Mouse (Mus musculus): ENCODE measurements around the gene Krt24.
"Not testable (repeated sequence)": the region's sequence is repeated elsewhere in the genome, so short reads cannot be mapped to it uniquely, and the experiment has no call there.

The Krt24 gene

DNA sequence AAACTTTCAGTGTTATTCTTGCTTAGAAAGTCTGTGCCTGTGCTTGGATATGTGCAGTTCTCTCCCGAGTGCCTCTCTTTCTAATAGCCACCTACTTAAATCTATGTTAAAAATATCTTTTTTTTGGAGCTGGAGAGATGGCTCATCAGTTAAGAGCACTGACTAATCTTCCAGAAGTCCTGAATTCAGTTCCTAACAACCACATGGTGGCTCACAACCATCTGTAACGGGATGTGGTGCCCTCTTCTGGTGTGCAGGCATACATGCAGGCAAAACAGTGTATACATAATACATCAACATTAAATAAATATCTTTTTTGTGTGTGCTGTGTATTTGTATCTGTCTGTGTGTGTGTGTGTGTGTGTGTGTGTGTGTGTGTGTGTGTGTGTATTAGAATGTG lies 31.2 kb downstream of the Krt24 start:
- DNase-seq (ENCODE audit: low spot score in 2 of 2), result no peak

- no peak for DNase-seq (ENCODE audit: low spot score in 2 of 2)
Measured at GRCm38 (mm10) chr11:99252671-99253070, 32.4 kb downstream of the Krt24 start.

- no peak for DNase-seq (ENCODE audit: low spot score in 2 of 2)
Measured at GRCm38 (mm10) chr11:99250666-99251065, 34.4 kb downstream of the Krt24 start.

DNA sequence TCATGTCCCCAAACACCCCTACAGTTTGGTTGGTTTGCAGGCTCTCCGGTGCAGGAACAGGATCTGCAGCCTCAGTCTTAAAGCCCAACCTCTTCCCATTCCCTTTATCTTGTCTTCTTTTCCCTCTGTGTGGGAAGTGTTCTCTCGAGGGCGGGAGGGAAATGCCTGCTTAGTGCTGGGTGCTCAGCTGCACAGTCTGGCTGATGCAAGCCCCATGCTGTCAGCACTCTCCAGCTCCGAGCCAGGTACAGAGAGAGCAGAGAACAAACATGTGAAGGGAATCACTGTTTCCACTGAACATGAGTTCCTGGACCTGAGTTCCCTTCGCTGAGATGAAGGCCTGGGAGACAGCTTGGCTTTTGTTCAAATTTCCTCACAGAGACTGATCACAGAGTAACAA lies 34.8 kb downstream of the Krt24 start:
- peak; percentile 58 to 65 for DNase-seq (ENCODE audit: low spot score in 2 of 2)

GRCm38 (mm10) chr11:99249115-99249514 lies 35.9 kb downstream of the Krt24 start:
- DNase-seq (ENCODE audit: low spot score in 2 of 2), result no peak

- DNase-seq (ENCODE audit: low spot score in 2 of 2), result no peak
Measured at GRCm38 (mm10) chr11:99247916-99248315, 37.1 kb downstream of the Krt24 start.

GRCm38 (mm10) chr11:99244519-99244918 lies 40.5 kb downstream of the Krt24 start:
- not testable (repeated sequence) for DNase-seq (ENCODE audit: low spot score in 2 of 2)

DNA sequence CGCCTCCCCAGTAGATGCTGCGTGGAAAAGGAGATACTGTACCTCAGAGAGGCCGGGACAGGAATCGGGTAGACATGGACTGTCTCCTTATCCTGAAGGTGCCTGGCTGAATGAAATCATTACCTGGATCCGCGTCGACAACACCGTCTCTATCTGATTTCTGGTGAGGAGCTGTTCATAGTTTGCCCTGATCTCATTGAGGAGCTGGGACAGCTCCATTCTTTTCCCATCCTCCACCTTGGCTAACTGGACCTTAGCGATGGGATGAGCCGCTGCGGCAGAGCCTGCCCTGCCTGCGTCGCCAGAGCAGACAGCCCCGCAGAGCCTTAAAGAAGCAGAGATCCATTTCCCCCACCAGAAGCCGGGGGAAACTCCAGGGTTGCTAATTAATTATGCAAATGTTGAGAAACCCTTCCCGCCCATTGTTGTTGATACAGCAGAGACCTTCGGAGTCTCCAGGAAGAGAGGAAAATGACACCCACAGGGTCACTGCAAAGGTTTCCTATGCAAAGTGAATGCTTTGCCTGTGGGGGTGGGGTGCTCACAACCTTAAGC lies 41.2 kb downstream of the Krt24 start, which contains the start of gene Krt222:
Gene Krt222 (minus strand): TSS at position 266 of the 555 bp plus-strand sequence.
- peak; percentile 67 to 68 for DNase-seq (ENCODE audit: low spot score in 2 of 2)

DNA sequence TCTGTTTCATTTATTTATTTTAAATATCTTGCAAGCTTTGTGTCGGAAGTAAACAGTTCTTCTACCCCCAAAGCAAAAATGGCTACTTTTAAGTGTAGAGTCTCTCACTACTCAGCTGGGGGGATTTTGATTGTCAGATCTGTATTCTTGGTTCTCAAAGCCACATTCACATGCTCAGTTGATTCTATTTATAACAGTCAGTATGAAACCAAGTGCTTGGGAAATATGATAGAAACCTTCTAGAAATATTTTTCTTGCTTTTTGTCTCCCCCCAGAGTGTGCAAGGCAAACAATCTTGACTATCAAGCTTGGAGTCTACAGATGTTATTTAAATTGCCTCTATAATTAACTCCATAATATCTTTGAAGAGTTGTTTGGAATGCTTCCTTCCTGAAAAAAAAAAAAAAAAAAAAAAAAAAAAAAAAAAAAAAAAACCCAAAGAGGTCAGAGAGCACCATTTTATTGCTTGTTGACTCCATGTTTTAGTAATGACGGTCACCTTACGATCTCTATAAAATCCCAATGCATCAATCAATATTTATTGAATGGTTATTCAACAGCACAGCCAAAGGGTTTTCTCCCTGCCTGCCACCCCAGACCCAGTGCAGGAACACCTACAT lies 41.8 kb downstream of the Krt24 start:
- no peak for DNase-seq (ENCODE audit: low spot score in 2 of 2)

DNA sequence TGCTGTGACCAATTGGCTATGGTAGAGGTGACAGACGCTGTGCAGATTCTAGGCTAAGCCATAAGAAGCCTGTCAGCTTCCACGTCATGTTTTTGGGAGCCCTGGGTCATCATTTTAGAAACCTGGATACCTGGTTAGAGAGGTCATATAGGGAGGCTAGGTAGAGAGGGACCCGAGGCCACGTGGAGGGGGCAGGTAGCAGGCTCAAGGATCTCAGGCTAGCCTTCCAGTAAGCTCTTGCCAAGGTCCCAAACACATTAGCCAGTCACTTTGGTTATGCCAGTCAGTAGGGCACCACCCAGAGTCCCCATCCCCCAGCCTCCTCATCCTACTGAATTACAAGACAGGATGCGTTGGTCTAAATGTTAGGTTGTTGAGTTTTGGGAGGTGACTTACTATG lies 43.0 kb downstream of the Krt24 start:
- DNase-seq (ENCODE audit: low spot score in 2 of 2), result no peak

- no peak for DNase-seq (ENCODE audit: low spot score in 2 of 2)
Measured at GRCm38 (mm10) chr11:99238468-99238867, 46.6 kb downstream of the Krt24 start.

DNA sequence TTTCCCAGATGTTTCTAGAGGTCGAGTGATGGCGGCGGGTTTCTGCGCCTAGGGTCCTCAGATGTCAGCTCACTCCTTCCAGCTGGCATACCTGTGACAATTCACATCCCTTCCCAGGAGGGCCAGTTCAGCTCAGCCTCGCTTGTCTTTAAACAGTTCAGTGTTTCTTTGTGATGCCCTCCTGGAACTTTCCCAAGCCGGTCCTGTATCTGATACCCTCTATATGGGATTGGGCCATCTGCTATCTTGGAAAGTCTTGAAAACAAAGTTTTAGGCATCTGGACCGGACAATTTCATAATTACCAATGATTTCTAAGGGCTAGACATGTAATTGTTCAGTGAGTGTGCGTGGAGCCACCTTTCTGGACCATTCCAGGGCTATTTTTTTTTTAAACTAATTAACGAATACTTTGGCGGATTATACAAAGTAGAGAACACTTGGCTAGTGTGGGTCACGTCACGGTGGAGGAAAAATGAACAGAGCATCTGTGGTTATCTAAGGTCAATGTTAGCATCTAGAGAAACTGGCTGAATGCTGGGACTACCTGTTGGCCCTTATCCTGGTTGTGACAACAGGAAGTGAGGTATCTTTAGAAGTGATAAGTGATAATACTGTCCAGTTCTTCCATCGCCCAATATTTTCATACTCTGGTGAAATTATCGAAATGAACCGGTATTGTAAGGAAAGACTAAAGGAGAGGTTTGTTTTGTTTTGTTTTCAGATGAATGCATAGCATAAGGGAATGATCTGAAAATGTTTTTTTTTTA lies 53.8 kb downstream of the Krt24 start:
- DNase-seq (ENCODE audit: low spot score in 2 of 2), result no peak

DNA sequence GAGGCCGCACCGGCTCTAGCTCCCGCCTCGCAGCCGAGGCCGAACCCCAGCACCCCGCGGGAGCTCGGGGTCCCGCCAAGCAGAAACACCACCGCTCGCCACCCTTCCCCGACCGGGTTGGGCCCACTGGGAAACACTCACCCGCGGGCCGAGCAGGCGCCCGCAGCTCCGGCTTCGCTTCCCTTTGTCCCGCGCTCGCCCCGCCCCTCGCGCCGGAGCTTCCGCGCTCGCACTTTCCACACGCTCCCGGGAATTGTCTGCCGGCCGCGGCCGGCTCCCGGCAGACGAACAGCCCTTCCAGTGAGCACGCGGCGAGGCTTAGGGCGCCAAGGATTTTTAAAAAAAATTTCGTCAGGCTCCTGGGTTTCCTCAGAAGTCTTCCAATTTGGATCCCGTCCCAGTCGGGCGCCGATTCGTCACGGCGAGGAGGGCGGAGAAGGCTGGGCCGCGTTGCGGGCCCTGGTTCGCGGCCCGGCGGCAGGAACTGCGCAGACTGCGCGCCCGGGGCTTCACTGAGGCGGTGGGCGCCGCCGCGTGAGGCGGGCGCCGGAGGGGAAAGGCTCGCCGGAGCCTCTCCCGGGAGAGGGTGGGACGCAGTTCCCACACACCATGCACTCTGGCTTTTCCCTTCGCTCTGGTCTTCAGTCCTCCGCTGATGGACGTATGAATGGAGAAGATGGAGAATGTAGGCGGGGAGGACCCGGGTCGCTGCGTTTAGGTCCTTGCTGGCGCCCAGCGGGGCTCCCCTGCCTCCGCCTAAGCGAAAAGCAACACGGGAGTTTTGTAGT lies 54.6 kb downstream of the Krt24 start, which contains the start of gene Smarce1:
Gene Smarce1 (minus strand): TSS at position 757 of the 788 bp plus-strand sequence.
- peak; percentile 72 to 75 for DNase-seq (ENCODE audit: low spot score in 2 of 2)
